Mouse (Mus musculus): ENCODE data around the gene Card19. TPM values are rescaled to one million over a fixed set of nuclear protein-coding genes. Genes with fewer than 3 reads are reported as not detected.
A peak's percentile ranks its signal among the peaks of the same experiment; 100 is the strongest.

Gene Card19
- polyA plus RNA-seq, 1 experiment: 53.3 TPM

DNA sequence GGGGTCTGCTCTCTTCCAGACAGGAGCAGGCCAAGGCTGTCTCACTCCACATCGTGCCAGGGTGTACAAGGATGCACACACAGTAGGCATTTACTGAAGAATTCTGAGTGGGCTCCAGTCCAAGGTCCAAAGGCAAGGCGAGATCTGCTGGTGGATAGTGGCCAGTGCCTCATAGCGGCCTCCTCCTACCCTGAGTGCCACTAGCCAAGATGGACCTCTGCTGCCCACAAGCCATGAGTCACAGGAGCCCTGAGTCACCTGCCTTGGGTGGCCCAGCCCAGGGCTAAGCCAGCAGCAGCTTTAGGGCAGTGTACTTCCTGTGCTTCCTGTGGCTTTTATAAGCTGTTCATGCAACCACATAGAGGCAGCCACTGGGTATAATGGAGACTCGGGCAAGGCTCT, 2.3 kb downstream of the Card19 start:
- Histone ChIP-seq H3K27me3 (ENCODE audit: control insufficient read depth, insufficient read depth, low read length) (no peaks in the 10 kb centered on the region), H3K27ac (ENCODE audit: insufficient read depth, low read length) (peak overlapping the region; percentile 54), H3K4me3 (replicated peaks; ENCODE audit: insufficient read depth, low read depth, low read length) (peak overlapping the region; percentile 4), H3K4me1 (ENCODE audit: control insufficient read depth, insufficient read depth, low read length) (peaks cover 23% of the 10 kb centered on the region)
- DNase-seq: peak; percentile 79 to 89
- TF ChIP-seq CTCF (IDR thresholded peaks at IDR 0.05; ENCODE audit: borderline replicate concordance, insufficient read depth, low read depth, low read length) (no peak), POLR2A (IDR thresholded peaks at IDR 0.05; ENCODE audit: borderline replicate concordance, insufficient read depth, low read length) (no peak)
- WGBS: 9% methylated on average over 4 of the region's 4 CpGs

DNA sequence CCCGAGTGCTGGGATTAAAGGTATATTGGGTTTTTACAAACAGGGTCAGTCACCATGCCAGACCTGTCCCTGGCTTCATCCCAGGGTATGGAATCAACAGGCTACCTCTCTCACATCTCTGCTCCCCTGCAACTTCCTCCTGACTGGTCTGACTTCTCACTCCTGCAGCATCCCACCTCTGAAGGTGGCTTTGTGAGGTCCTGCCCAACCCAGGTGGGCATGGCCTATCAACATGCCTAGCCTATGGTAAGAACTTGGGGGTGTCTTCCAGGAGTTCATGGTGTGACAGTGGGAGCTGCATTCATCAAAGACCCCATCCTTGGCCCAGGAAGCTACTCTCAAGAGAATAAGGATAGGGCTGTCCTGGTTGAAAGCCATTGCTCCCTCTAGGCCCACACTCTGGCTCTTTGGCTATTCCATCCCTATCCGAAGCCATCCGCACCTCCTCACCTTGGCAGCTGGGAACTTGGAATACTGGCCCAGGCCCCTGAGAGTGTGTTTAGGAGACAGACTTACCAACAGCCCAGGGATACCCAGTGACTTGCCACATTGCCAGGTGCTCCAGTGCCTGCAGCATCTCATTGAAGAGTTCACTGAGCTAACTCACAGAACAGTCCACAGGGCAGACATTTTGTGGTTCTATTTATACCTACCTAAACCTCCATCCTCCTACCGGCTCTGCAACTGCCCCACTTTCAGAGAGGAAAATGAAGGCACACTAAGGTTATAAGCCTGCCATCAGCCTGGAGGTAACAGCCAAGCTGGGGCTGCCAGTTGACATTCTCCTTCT, 2.9 kb downstream of the Card19 start:
- 64% methylated on average over 4 of the region's 4 CpGs for WGBS
- peak in 1 of 2 experiments; percentile 59 for DNase-seq
- peak overlapping the region; percentile 54 for H3K27ac ChIP-seq (ENCODE audit: insufficient read depth, low read length)

GRCm38 (mm10) chr13:49209306-49209705, 6.5 kb downstream of the Card19 start:
- 64% methylated on average over 7 of the region's 7 CpGs for WGBS
- TF ChIP-seq CTCF (IDR thresholded peaks at IDR 0.05; ENCODE audit: borderline replicate concordance, insufficient read depth, low read depth, low read length) (no peak), POLR2A (IDR thresholded peaks at IDR 0.05; ENCODE audit: borderline replicate concordance, insufficient read depth, low read length) (no peak)
- DNase-seq: no peak
- H3K27ac ChIP-seq (ENCODE audit: insufficient read depth, low read length): no peak overlapping the region
- H3K27me3 ChIP-seq (ENCODE audit: control insufficient read depth, insufficient read depth, low read length): no peaks in the 10 kb centered on the region
- H3K4me1 ChIP-seq (ENCODE audit: control insufficient read depth, insufficient read depth, low read length): peaks cover 27% of the 10 kb centered on the region
- H3K4me3 ChIP-seq (replicated peaks; ENCODE audit: insufficient read depth, low read depth, low read length): no peak overlapping the region

More for the DNA sequence above, 2.9 kb downstream of the Card19 start:
- Histone ChIP-seq H3K27me3 (ENCODE audit: control insufficient read depth, insufficient read depth, low read length) (no peaks in the 10 kb centered on the region), H3K4me3 (replicated peaks; ENCODE audit: insufficient read depth, low read depth, low read length) (no peak overlapping the region), H3K4me1 (ENCODE audit: control insufficient read depth, insufficient read depth, low read length) (peaks cover 23% of the 10 kb centered on the region)
- TF ChIP-seq POLR2A (IDR thresholded peaks at IDR 0.05; ENCODE audit: borderline replicate concordance, insufficient read depth, low read length): no peak
- TF ChIP-seq CTCF (IDR thresholded peaks at IDR 0.05; ENCODE audit: borderline replicate concordance, insufficient read depth, low read depth, low read length): no peak

GRCm38 (mm10) chr13:49206341-49206740, 9.5 kb downstream of the Card19 start:
- H3K4me1 ChIP-seq (ENCODE audit: control insufficient read depth, insufficient read depth, low read length): peaks cover 10% of the 10 kb centered on the region
- WGBS: 98% methylated on average over 2 of the region's 2 CpGs
- no peak for TF ChIP-seq POLR2A (IDR thresholded peaks at IDR 0.05; ENCODE audit: borderline replicate concordance, insufficient read depth, low read length)
- no peak for TF ChIP-seq CTCF (IDR thresholded peaks at IDR 0.05; ENCODE audit: borderline replicate concordance, insufficient read depth, low read depth, low read length)

DNA sequence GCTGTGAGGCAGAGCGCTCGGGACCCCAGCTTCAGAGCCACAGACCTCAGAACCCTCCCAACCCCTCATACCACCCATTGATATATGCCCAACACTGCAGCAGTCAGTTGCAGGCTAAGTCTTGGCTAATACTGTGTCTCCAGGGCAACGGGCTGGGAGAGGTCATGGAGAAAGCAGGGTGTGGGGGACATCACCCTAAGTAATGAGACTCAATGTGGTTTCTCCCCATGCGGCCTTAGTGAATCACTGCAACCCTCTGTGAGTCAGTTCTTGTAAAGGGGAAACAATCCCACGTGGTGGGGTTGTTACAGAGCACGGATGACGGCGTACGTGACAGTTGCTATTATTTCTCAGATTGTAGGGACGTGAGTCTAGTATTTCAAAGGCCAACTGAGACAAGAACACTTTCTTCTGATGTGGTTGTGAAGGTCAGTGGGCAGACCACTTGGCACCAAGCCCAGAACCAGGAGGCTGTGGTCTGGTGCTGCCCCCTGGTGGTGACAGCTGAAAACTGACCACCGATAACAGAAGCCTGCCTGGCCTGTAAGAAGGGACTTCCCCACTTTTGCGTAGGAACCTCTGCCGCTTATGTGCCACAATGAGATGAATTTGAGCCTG, 10.3 kb downstream of the Card19 start:
- Histone ChIP-seq H3K4me3 (replicated peaks; ENCODE audit: insufficient read depth, low read depth, low read length) (no peak overlapping the region), H3K27me3 (ENCODE audit: control insufficient read depth, insufficient read depth, low read length) (no peaks in the 10 kb centered on the region), H3K27ac (ENCODE audit: insufficient read depth, low read length) (no peak overlapping the region), H3K4me1 (ENCODE audit: control insufficient read depth, insufficient read depth, low read length) (peaks cover 10% of the 10 kb centered on the region)
- WGBS: 30% methylated on average over 13 of the region's 13 CpGs
- no peak for TF ChIP-seq POLR2A (IDR thresholded peaks at IDR 0.05; ENCODE audit: borderline replicate concordance, insufficient read depth, low read length)
- TF ChIP-seq CTCF (IDR thresholded peaks at IDR 0.05; ENCODE audit: borderline replicate concordance, insufficient read depth, low read depth, low read length): peak; percentile 91
- peak; percentile 70 to 83 for DNase-seq

More at GRCm38 (mm10) chr13:49206341-49206740, 9.5 kb downstream of the Card19 start:
- Histone ChIP-seq H3K4me3 (replicated peaks; ENCODE audit: insufficient read depth, low read depth, low read length) (no peak overlapping the region), H3K27me3 (ENCODE audit: control insufficient read depth, insufficient read depth, low read length) (no peaks in the 10 kb centered on the region), H3K27ac (ENCODE audit: insufficient read depth, low read length) (no peak overlapping the region)
- no peak for DNase-seq

GRCm38 (mm10) chr13:49202556-49202955, 13.3 kb downstream of the Card19 start:
- Histone ChIP-seq H3K27ac (ENCODE audit: insufficient read depth, low read length) (no peak overlapping the region), H3K4me3 (replicated peaks; ENCODE audit: insufficient read depth, low read depth, low read length) (no peak overlapping the region), H3K4me1 (ENCODE audit: control insufficient read depth, insufficient read depth, low read length) (peaks cover 10% of the 10 kb centered on the region), H3K27me3 (ENCODE audit: control insufficient read depth, insufficient read depth, low read length) (no peaks in the 10 kb centered on the region)
- TF ChIP-seq POLR2A (IDR thresholded peaks at IDR 0.05; ENCODE audit: borderline replicate concordance, insufficient read depth, low read length): no peak
- no peak for TF ChIP-seq CTCF (IDR thresholded peaks at IDR 0.05; ENCODE audit: borderline replicate concordance, insufficient read depth, low read depth, low read length)
- WGBS: 91% methylated on average over 7 of the region's 7 CpGs
- no peak for DNase-seq

DNA sequence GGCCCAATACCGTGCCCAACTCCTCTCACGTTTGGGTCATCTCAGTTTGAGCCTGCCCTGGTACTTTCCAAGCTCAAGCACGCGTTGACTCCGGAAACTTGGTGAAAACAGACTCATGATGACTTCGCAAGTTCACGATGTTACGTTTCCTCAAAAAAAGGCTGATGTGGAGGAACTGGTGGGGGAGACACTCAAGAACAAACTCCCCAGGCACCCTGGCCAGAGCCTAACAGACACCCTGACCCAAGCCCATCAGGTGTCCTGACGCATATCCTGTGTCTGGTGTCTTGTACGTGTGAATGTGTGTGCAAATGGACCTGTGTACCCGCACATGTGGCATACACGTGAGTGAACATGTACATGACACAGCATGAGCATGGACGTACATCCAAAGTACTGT, 15.1 kb downstream of the Card19 start:
- DNase-seq: no peak
- no peaks in the 10 kb centered on the region for H3K27me3 ChIP-seq (ENCODE audit: control insufficient read depth, insufficient read depth, low read length)
- H3K4me1 ChIP-seq (ENCODE audit: control insufficient read depth, insufficient read depth, low read length): peaks cover 10% of the 10 kb centered on the region
- no peak overlapping the region for H3K27ac ChIP-seq (ENCODE audit: insufficient read depth, low read length)
- no peak overlapping the region for H3K4me3 ChIP-seq (replicated peaks; ENCODE audit: insufficient read depth, low read depth, low read length)
- WGBS: 92% methylated on average over 13 of the region's 13 CpGs
- TF ChIP-seq CTCF (IDR thresholded peaks at IDR 0.05; ENCODE audit: borderline replicate concordance, insufficient read depth, low read depth, low read length) (no peak), POLR2A (IDR thresholded peaks at IDR 0.05; ENCODE audit: borderline replicate concordance, insufficient read depth, low read length) (no peak)

DNA sequence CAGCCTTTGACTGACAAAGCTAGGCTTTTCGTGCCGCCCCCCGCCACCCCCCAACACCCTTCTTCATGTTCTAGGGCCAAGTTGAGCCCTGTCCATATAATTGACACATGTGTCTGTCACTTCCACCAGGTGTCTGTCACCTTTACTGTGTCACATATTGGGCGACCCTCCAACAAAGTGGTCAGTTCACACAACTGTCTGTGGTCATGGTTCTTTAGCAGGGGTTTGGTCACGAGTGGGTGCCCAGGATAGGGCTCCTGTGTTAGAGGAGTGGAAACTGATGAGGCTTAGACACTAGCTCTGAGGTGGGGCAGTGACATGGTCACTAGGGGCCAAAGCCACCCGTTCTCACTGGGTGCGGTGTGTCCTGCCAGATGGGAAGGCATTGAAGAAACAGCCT, 15.9 kb downstream of the Card19 start:
- Histone ChIP-seq H3K4me1 (ENCODE audit: control insufficient read depth, insufficient read depth, low read length) (peaks cover 3% of the 10 kb centered on the region), H3K27ac (ENCODE audit: insufficient read depth, low read length) (no peak overlapping the region), H3K27me3 (ENCODE audit: control insufficient read depth, insufficient read depth, low read length) (no peaks in the 10 kb centered on the region), H3K4me3 (replicated peaks; ENCODE audit: insufficient read depth, low read depth, low read length) (no peak overlapping the region)
- DNase-seq: no peak
- WGBS: 89% methylated on average over 7 of the region's 7 CpGs
- no peak for TF ChIP-seq POLR2A (IDR thresholded peaks at IDR 0.05; ENCODE audit: borderline replicate concordance, insufficient read depth, low read length)
- no peak for TF ChIP-seq CTCF (IDR thresholded peaks at IDR 0.05; ENCODE audit: borderline replicate concordance, insufficient read depth, low read depth, low read length)
